Mouse (Mus musculus) neutrophil, adult 5-6 weeks (primary cell): ENCODE results near the gene Mrpl10. TPM values are rescaled to one million over a fixed set of nuclear protein-coding genes. Genes with fewer than 3 reads are reported as not detected.

ENCODE experiments used
- ATAC-seq: fragments of 151-379, 151-347 bp; 2 replicates; pipeline ENCODE4 v1.8.0; 2017; ENCODE audit warnings: mild to moderate bottlenecking, moderate TSS enrichment; ENCODE audit not compliant: insufficient number of reproducible peaks, poor library complexity, low FRiP score, severe bottlenecking; ENCODE audit errors: extremely low read depth
- total RNA-seq: library from RNA; stranded (forward); fragments of 200-1000 nt; gene quantifications from 2 replicates; pipeline ENCODE4 v1.2.3, GENCODE M21; 2017

The Mrpl10 gene
- total RNA-seq, 1 experiment from 2014 or later: 15.9 TPM

- ATAC-seq: no peak
Measured at GRCm38 (mm10) chr11:97063921-97064295, 22.5 kb downstream of the Mrpl10 start.

- ATAC-seq: no peak
Measured at GRCm38 (mm10) chr11:97065538-97066295, 24.4 kb downstream of the Mrpl10 start.

GRCm38 (mm10) chr11:97066656-97067360 lies 25.4 kb downstream of the Mrpl10 start:
- no peak for ATAC-seq

GRCm38 (mm10) chr11:97069333-97069732 lies 28.0 kb downstream of the Mrpl10 start:
- ATAC-seq: no peak

- ATAC-seq: no peak
Measured at GRCm38 (mm10) chr11:97069770-97070169, 28.4 kb downstream of the Mrpl10 start.

GRCm38 (mm10) chr11:97071129-97071528 lies 29.8 kb downstream of the Mrpl10 start:
- ATAC-seq: no peak

- ATAC-seq: peak; percentile 48; the same call in 1 of the 2 replicates
Measured at GRCm38 (mm10) chr11:97072533-97072932, 31.2 kb downstream of the Mrpl10 start.

- no peak for ATAC-seq
Measured at GRCm38 (mm10) chr11:97074235-97074634, 32.9 kb downstream of the Mrpl10 start.

- no peak for ATAC-seq
Measured at GRCm38 (mm10) chr11:97078751-97079150, 37.4 kb downstream of the Mrpl10 start.

GRCm38 (mm10) chr11:97080291-97080690 lies 38.9 kb downstream of the Mrpl10 start:
- ATAC-seq: no peak

- ATAC-seq: peak; percentile 57; the same call in 1 of the 2 replicates
Measured at GRCm38 (mm10) chr11:97082977-97083376, 41.6 kb downstream of the Mrpl10 start.

- no peak for ATAC-seq
Measured at GRCm38 (mm10) chr11:97083401-97084140, 42.2 kb downstream of the Mrpl10 start.

GRCm38 (mm10) chr11:97084821-97085505 lies 43.6 kb downstream of the Mrpl10 start:
- no peak for ATAC-seq

GRCm38 (mm10) chr11:97086365-97086764 lies 45.0 kb downstream of the Mrpl10 start:
- ATAC-seq: no peak

- ATAC-seq: no peak
Measured at GRCm38 (mm10) chr11:97094600-97094999, 53.2 kb downstream of the Mrpl10 start.

- no peak for ATAC-seq
Measured at GRCm38 (mm10) chr11:97098791-97099190, 57.4 kb downstream of the Mrpl10 start.
